In the genomic region with DNA sequence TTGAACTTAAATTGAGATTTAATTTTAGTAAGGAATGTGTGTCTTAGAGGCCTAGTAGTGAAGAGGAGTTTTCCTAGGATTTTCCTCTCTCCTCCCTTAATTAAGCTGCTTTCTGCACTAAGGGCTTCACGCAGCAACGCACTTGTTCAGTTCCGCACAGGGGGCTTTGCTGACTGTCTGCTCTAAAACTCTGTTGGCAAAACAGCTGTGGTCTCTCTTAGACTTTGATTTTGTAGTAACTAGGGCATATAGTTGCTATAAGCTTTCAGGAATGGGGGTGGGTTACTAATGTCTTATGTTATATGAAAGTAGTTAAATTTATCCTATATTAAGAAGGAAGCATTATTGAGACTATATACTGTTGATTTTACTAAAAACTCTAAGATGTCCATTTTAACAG, we compare ENCODE assay signal across 30 mouse cellular contexts. TPM values are rescaled to one million over a fixed set of nuclear protein-coding genes. Genes with fewer than 3 reads are reported as not detected.
"Had no signal": no experiment of that assay in that cellular context is flagged by ENCODE, and none has a peak within 500 bp of the region (broad histone marks: within the 10 kb centered on the region; RNA-seq: fewer than 3 reads in every experiment).

No protein-coding gene starts in this region.

- H3K9me3 ChIP-seq: heart, embryonic 13.5 days; heart, embryonic 15.5 days; limb, embryonic 10.5 days; limb, embryonic 12.5 days; liver, embryonic 13.5 days; liver, embryonic 15.5 days had no signal

- H3K4me3 ChIP-seq: heart, adult 2 months; heart, embryonic 13.5 days; heart, embryonic 15.5 days; left cerebral cortex, adult 2 months; limb, embryonic 10.5 days; limb, embryonic 12.5 days; liver, embryonic 13.5 days; liver, embryonic 15.5 days had no signal

- H3K27me3 ChIP-seq: heart, embryonic 13.5 days; heart, embryonic 15.5 days; limb, embryonic 12.5 days; liver, embryonic 13.5 days; liver, embryonic 15.5 days had no signal

- H3K4me2 ChIP-seq: heart, embryonic 11.5 days; heart, embryonic 13.5 days; heart, embryonic 15.5 days; hindbrain, embryonic 14.5 days; limb, embryonic 12.5 days; liver, embryonic 11.5 days; liver, embryonic 13.5 days; liver, embryonic 15.5 days had no signal

- H3K27ac ChIP-seq: heart, adult 2 months; heart, embryonic 13.5 days; heart, embryonic 15.5 days; hindbrain, embryonic 14.5 days; left cerebral cortex, adult 2 months; limb, embryonic 10.5 days; limb, embryonic 12.5 days; liver, embryonic 13.5 days; liver, embryonic 15.5 days had no signal

- H3K9ac ChIP-seq: heart, embryonic 13.5 days; heart, embryonic 15.5 days; hindbrain, embryonic 14.5 days; limb, embryonic 12.5 days; liver, embryonic 13.5 days; liver, embryonic 15.5 days had no signal

- DNase-seq: gastrocnemius, postnatal 14 days; gastrocnemius, postnatal 36 days; heart, adult 11 months; heart, adult 2 months; heart, postnatal 14 days; heart, postnatal 36 days; kidney, adult 18-20 months; kidney, adult 8-10 months; kidney, postnatal 10 days; kidney, postnatal 25 days; kidney, postnatal 4 days; layer of hippocampus, adult 9-11 months; liver; liver, embryonic 13.5 days had no signal

- ATAC-seq: hindbrain, embryonic 16.5 days; inflammation-experienced regulatory T-cells, adult 6 months; intestine, embryonic 16.5 days had no signal

RNA-seq across cellular contexts. Expression of a gene that starts 46.3 kb away (rescaled TPM):
- total RNA-seq: gastrocnemius, adult 18-20 months; gastrocnemius, adult 8-10 months; gastrocnemius, postnatal 14 days; gastrocnemius, postnatal 36 days; heart, adult 2 months; heart, postnatal 14 days; heart, postnatal 36 days; hematopoietic stem cell, adult 5-6 weeks had no signal
- polyA plus RNA-seq: heart, adult 2 months; heart, postnatal 0 days; inflammation-experienced regulatory T-cells, adult 6 months; liver, embryonic 15.5 days had no signal
